Mouse (Mus musculus) cerebellum, adult 9-10 months (tissue): Measurements from ENCODE around the gene Ap1s2.

Source experiments
- DNase-seq: peaks from one replicate; pipeline ENCODE4 v3.0.0; 2022

Ap1s2 gene

GRCm38 (mm10) chrX:163908337-163909250, at the start of gene Ap1s2:
Ap1s2 (plus strand) TSS chrX:163909017.
- DNase-seq, result peak; percentile 95

- DNase-seq, result no peak
Measured at GRCm38 (mm10) chrX:163867711-163868379, 41.0 kb upstream of the Ap1s2 start.

- DNase-seq, result no peak
Measured at GRCm38 (mm10) chrX:163868659-163869278, 40.0 kb upstream of the Ap1s2 start.

GRCm38 (mm10) chrX:163875932-163876331, 32.9 kb upstream of the Ap1s2 start:
- no peak for DNase-seq

GRCm38 (mm10) chrX:163876636-163877035, 32.2 kb upstream of the Ap1s2 start:
- no peak for DNase-seq

- DNase-seq, result no peak
Measured at GRCm38 (mm10) chrX:163879039-163879438, 29.8 kb upstream of the Ap1s2 start.

GRCm38 (mm10) chrX:163879461-163879860, 29.4 kb upstream of the Ap1s2 start:
- peak; percentile 26 for DNase-seq

GRCm38 (mm10) chrX:163885539-163885981, 23.3 kb upstream of the Ap1s2 start:
- DNase-seq, result no peak

GRCm38 (mm10) chrX:163897354-163897753, 11.5 kb upstream of the Ap1s2 start:
- no peak for DNase-seq

- DNase-seq, result no peak
Measured at GRCm38 (mm10) chrX:163899431-163900020, 9.3 kb upstream of the Ap1s2 start.

- DNase-seq, result peak; percentile 13
Measured at GRCm38 (mm10) chrX:163906861-163907260, 2.0 kb upstream of the Ap1s2 start.

GRCm38 (mm10) chrX:163908003-163908336, 847 bp upstream of the Ap1s2 start:
- no peak for DNase-seq

- peak; percentile 58 for DNase-seq
Measured at GRCm38 (mm10) chrX:163909381-163909780, 564 bp downstream of the Ap1s2 start.

GRCm38 (mm10) chrX:163912791-163913190, 4.0 kb downstream of the Ap1s2 start:
- peak; percentile 34 for DNase-seq

- no peak for DNase-seq
Measured at GRCm38 (mm10) chrX:163929550-163929949, 20.7 kb downstream of the Ap1s2 start.

- no peak for DNase-seq
Measured at GRCm38 (mm10) chrX:163934731-163935130, 25.9 kb downstream of the Ap1s2 start.

- DNase-seq, result no peak
Measured at GRCm38 (mm10) chrX:163938587-163938986, 29.8 kb downstream of the Ap1s2 start.

- DNase-seq, result no peak
Measured at GRCm38 (mm10) chrX:163944381-163944780, 35.6 kb downstream of the Ap1s2 start.

- DNase-seq, result no peak
Measured at GRCm38 (mm10) chrX:163951618-163952017, 42.8 kb downstream of the Ap1s2 start.

GRCm38 (mm10) chrX:163957381-163957780, 48.6 kb downstream of the Ap1s2 start:
- no peak for DNase-seq

- DNase-seq, result peak; percentile 14
Measured at GRCm38 (mm10) chrX:163957803-163958466, 49.1 kb downstream of the Ap1s2 start.

GRCm38 (mm10) chrX:163958467-163958875, 49.7 kb downstream of the Ap1s2 start, which contains the start of gene Zrsr2:
Zrsr2 (minus strand) TSS chrX:163958661.
- DNase-seq, result peak; percentile 67
